Mouse (Mus musculus): ENCODE measurements around the gene Dnaic2.

DNA sequence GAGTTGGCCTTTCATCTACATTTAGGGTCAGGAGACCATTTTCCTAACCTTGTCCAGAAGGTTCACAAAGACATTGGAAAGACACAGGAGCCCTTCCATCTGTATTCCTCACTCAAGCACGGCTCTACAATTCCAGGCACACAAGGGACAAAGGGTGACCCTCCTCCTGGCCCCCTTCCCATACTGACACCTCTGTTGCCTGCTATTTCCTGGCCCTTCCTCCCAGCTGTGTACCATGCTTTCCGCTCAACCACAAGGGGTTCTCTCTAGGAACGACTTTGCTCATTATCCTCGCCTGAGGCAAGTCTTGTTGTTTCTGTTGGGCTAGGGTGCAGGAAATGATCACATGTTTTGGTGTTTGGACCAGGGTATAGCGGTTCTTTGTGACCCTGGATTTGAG, 1.1 kb downstream of the Dnaic2 start:
- TF ChIP-seq USF1 (IDR thresholded peaks at IDR 0.05; ENCODE audit: low read depth) (no peak), MYOD1 (IDR thresholded peaks at IDR 0.05; ENCODE audit: control insufficient read depth in 1 of 3, insufficient read length in 2 of 3, low read depth in 2 of 3) (no peak), MAX (IDR thresholded peaks at IDR 0.05; ENCODE audit: low read depth) (no peak), TCF12 (IDR thresholded peaks at IDR 0.05; ENCODE audit: insufficient read depth, poor library complexity, severe bottlenecking) (no peak), POLR2A (IDR thresholded peaks at IDR 0.05; ENCODE audit: insufficient read length, low read depth) (no peak), TCF3 (IDR thresholded peaks at IDR 0.05; ENCODE audit: insufficient read length, low read depth) (no peak), E2F4 (IDR thresholded peaks at IDR 0.05; ENCODE audit: insufficient read depth) (no peak), MYOG (IDR thresholded peaks at IDR 0.05; ENCODE audit: control insufficient read depth in 1 of 3, insufficient read depth in 1 of 3, insufficient read length in 2 of 3, low read depth in 2 of 3) (no peak), POLR2AphosphoS2 (IDR thresholded peaks at IDR 0.05; ENCODE audit: insufficient read length, low read depth) (no peak), SRF (IDR thresholded peaks at IDR 0.05; ENCODE audit: control insufficient read depth, insufficient read length, low read depth) (no peak), REST (IDR thresholded peaks at IDR 0.05; ENCODE audit: insufficient read depth, insufficient read length) (no peak)

All from myocyte (in vitro differentiated cells).